Mouse (Mus musculus) thymus, adult 2 months (tissue): Measurements from ENCODE around the gene Sptlc3.

Experiments used
- CTCF ChIP-seq: fragments of 200-500 bp; IDR thresholded peaks from 2 replicates; pipeline ENCODE4 v1.5.1; 2012; ENCODE audit warnings: mild to moderate bottlenecking, control low read depth, low read length, moderate library complexity, borderline replicate concordance; ENCODE audit not compliant: control insufficient read depth, poor library complexity, insufficient read depth; ENCODE audit errors: extremely low read depth
- POLR2A ChIP-seq: fragments of 200-500 bp; IDR thresholded peaks from 2 replicates; pipeline ENCODE4 v1.6.1; 2012; ENCODE audit warnings: mild to moderate bottlenecking, low read length, control low read depth, moderate library complexity; ENCODE audit not compliant: control insufficient read depth, poor library complexity, insufficient read depth; ENCODE audit errors: extremely low read depth

DNA sequence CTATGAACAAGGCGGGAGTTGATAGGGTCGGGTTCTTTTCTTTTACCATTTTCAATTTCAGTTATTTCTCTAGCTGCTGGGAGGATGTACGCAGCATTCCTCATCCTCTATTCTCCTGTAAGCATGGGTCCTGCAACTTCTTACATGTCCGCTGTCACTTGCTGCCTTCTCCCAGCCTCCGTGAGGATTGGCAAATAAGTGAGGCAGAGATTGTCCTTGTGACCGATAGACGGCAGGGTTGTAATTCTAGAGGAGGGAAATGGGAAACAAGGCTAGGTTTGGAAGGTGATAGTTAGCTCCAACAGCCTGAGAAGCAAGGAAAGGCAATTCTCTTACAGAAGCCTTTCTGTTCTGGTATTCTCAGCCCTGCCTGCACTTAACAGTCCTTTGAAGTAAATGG, 98.4 kb downstream of the Sptlc3 start:
- TF ChIP-seq POLR2A (no peak), CTCF (no peak)
